Mouse (Mus musculus) left cerebral cortex, adult 9 months (tissue): ENCODE results near the gene Pgam1.
"Not testable (repeated sequence)": the region's sequence is repeated elsewhere in the genome, so short reads cannot be mapped to it uniquely, and the experiment has no call there.

Experiments
- DNase-seq, 2 experiments: peaks; one replicate each; pipeline ENCODE4 v3.0.0; 2022; ENCODE audit warnings: low spot score in 2 of 2

The Pgam1 gene

DNA sequence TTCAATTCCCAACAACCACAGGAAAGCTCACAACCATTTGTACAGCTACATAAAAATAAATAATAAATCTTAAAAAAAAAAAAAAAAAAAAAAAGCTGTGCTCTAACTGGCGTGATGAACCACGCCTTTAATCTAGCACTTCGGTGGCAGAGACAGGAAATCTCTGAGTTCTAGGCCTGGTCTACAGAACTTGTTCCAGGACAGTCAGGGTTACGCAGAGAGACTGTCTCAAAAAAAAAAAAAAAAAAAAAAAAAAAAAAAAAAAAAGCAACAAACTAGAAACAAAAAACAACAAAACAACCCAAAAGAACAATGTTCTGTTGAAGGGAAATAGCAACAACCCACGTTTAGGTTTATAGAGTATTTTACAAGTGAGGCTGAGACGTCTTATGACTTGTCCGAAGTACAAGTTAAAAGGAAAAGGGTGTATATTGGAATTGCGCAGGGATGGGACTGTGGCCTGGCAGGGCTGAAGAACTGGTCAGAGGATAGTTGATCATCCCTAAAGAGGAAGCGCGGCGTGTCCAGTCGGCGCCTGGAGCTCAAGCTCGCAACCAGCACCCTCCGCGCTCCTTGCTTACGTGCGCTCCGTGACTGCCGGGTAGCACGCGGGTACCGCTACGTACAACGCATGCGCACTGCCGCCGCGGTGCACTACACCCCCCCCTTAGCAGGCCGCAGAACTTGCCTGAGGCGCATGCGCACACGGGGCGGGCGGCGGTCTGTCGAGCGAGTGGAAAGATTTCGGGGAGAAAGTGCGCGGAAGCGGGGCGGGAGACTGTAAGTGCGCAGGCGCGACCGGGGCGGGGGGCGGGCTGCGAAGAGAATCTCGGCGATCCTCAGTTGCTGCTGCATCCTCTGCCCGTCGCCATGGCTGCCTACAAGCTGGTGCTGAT lies at the start of gene Pgam1:
Pgam1 (plus strand) TSS at position 746 of the 896 bp plus-strand sequence.
- DNase-seq, result peak; percentile 89 to 94

DNA sequence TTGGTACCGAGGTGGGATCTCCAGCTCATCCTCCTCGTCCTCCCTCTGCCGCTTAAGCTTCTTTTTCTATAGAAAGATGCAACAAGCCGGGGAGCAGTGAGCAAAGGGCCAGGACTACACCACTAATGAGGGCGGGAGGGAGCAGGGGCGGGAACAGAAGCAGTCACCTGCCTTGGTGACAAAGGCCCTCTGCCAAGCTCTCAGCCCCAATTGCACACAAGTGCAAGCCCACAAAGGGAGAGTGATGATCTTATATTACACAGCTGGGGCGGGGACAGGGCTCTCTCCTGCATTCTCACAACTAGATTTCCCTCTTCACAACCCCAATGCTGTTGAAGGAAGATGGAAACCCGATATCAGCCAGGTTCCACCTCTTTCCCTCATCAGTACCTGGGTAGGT lies 45.0 kb upstream of the Pgam1 start:
- DNase-seq, result no peak

DNA sequence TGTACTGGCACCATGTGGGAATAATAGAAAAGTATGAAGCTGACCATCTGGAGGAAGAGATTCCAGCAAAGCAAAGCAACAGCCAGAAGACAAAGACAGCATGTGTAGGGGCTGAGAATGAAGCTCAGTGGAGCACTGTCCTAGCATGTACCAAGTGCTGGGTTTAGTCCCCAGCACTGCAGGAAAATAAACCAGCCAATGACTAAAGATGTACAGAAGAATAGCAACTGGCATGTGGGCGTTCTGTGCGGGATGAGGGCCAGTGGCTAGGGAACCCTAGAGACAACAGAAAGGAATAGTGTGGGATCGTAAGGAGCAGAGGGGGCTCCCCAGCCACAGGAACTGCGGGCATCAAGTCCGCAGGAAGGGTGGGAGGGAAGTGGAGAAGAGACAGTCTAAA lies 42.4 kb upstream of the Pgam1 start:
- DNase-seq, result peak in 1 of 2 experiments; percentile 58

DNA sequence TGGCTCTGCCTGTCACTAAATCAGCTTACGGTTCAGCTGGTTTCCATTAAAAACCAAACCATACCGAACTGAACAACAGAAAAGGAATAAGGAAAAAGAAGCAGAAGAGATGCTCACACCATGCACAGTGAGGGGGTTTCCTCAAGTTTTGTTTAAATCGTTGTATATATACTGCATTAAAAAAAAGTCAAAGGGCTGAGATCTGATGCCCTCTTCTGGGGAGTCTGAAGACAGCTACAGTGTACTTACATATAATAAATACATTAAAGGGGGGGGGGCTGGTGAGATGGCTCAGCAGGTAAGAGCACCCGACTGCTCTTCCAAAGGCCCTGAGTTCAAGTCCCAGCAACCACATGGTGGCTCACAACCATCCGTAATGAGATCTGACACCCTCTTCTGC lies 41.8 kb upstream of the Pgam1 start:
- DNase-seq, result not testable (repeated sequence)

DNA sequence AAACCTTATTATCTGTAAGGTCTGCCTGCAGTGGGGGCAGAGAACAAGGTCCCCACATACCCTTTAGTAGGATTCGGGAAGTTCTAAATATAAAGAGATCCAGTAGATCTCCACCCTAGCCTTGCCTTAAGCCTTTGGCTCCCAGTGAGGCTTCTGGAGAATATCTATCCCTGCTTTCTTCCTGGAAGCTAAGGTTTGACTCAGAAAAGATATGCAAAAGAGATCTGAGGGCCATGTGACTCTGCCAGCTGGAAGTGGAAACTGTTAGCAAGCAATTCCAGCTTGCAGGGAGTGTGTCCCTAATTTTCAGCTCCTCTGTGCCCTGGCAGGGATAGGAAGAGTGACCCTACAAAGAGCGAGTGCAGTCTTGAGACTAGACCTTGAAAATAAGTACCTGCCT lies 39.4 kb upstream of the Pgam1 start:
- peak in 1 of 2 experiments; percentile 38 for DNase-seq

DNA sequence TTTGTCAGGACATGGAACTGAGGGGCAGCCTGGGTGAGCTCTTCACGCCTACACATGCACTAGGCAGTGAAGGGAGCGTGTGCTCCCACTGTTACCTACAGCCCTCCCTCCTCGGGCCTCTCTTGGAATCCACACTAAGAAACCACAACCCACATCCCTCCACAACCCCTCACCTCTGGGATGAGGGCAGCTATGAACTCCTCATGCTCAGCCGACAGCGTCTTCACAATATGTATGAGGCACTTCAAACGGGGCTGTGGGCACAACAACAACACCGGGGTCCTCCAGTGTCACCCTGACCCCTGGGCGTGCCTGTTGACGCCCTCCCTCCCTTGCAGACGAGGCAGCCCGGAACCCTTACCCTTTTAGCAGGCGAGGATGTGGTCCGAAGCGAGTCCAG lies 37.4 kb upstream of the Pgam1 start:
- DNase-seq, result no peak

DNA sequence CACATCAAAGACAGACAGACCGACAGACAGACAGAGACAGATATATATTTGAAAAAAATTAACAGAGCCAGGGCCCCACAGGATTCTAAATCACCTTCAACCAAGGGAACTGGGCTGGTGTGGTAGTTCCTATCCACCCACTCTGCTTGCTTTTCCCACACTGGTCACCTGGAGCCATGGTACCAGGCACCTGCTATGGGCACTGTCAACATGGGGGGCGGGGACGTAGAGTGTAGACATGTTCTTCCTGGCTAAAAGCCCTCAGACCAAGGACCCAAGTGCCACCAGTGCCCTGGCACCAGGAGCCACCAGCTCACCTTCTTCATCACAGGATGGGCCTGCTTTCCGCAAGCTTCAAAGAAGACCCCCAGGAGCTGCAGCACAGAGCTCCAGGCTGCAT lies 29.9 kb upstream of the Pgam1 start:
- no peak for DNase-seq

DNA sequence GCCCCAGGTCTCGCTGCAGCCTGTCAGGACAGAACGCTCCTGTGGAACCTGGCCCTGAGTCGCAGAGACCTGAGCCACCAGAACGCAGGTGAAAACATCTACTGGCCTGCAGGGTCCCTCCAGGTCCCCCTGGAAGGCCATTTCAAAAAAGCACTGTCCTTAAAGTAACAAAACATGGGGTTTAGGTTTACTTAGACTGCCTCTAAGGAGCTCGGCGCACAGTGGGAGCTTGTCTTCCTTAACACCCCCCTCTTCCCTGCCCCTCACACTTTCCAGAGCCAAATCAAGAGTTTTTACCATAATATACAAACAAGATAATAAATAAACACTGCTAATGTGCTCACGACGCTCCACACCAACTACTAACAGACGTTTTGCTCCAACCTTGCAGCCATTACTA lies 27.8 kb upstream of the Pgam1 start:
- no peak for DNase-seq

DNA sequence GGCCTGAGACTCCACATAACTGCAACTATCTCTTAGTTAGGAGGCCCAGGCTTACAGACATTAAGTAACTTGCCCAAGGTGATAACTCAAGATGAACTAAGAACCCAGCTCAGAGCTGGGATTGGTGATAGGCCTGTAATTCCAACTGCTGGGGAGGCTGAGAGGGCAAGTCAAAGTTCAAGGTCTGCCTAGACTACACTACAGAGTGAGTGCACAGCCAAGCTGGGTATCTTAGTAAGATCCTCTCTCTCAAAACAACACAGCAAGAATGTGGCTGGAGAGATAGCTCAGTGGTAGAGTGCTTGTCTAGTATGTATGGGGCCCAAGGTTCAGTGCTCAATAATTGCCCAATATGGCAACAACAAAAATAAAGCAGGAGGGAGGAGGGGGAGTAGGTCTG lies 23.5 kb upstream of the Pgam1 start:
- no peak for DNase-seq

DNA sequence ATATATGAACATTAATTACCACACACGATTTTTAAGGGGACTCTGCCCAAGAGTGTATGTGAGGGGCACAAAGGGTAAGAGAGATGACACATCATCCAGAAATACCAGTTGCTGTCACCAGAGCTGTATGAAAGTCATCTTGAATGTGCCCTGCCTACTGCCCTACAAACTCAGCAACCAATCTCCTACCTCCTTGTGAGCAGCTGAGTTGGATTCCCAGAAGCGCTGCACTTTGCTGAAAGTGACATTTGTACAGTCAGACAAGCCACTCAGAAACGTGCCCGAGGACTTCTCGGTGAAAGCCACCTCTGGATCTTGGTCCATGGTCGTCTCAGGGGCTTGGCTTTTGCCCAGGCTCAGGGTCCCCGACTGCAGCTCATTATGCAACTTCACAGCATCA lies 16.8 kb upstream of the Pgam1 start:
- no peak for DNase-seq

DNA sequence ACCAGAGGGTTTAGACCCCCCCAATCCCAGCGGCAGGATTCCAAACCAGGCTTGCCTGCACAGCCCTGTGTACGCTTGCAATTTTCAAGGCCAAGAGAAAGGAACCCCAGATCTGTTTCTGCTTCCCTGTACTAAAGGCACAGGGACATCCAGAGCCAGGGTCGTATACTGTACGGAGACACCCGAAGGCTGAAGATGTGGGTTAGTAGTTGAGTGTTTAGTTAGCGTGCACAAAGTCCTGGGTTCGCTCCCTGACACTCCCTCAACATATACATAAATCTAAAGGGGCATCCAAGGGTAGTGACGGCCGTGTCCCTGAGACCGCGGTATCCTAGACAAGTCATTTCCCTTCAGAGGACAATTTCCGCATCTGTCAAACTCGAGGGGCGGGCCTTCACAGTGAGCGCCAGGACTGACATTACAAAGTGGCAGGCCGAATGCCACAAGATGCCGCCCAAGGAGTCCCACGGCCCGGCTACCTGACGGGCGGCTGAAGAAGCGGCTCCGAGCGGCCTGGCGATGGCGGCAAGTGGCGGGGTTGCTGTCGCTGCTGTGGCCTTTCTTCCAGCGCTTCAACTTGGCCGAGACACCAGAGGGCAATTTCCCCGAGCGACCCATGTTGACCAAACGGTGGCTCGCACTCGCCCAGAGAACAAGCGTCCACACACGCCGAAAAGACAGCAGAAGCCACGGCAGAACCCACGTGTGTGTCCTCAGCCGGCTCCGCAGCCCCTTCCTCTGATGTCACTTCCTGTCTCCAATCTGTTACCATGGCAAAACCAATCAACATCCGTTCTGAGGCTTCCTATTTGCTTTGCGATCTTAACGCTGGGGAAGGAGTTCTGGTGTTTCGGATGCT lies 16.0 kb upstream of the Pgam1 start, which contains the start of gene Rrp12:
Rrp12 (minus strand) TSS at position 714 of the 859 bp plus-strand sequence.
- DNase-seq, result peak; percentile 84 to 88

DNA sequence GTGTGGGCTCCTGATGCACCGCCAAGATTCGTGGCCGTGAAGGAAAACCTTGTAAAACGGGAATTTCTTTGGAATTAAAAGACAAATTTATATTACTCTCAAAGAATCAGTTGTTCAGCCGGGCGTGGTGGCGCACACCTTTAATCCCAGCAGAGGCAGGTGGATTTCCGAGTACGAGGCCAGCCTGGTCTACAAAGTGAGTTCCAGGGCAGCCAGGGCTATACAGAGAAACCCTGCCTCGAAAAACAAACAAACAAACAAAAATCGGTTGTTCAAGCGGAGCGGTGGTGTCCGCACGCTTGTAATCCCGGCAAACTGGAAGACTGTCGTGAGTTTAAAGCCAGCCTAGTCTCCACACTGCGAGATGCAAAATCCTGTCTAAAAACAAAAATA lies 15.4 kb upstream of the Pgam1 start:
- no peak for DNase-seq

DNA sequence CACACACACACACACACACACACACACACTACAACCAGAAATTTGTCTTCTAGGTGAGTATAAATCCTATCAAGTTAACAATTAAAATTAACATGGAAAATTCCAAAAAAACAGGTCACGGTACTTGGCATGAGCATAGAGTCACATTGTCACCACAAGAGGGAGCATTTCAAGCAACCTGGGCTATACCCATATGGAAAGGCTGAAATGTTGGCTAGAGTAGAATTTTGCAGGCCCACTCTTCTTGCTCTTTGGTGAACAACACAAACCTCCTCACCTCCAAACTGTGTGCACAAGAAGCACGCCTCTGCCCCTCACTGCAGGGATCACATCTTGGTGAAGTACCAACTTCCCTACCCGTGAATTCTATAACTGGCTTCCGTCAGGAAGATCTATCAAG lies 12.9 kb upstream of the Pgam1 start:
- no peak for DNase-seq

DNA sequence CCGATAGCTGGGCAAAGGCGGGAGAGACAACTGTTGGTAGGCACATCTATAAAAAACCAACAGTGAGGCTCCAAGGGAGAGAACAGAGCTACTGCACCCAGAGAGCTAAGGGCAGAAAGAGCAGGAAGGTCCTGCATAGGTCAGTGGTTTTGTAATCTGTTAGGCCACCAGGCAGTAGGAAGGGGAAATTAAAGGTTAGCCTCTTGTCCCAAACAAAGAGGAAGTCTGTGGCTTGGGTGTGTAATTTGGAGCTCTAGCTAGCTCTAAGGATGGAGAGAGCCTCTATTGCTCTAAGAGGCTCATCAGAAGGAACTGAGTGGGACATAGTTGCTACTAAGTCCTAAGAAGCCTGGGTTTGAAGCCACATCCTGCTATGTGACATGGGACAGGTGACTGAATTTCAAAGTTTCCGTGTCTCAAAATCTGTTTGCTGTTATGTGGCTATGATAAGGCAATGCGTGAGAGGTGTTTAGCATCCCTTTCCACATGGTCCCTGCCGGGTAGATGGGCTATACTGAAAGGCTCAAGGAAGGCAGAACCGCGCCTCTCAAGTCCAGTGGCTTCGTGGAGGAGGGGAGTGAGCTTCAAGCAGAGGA lies 11.1 kb upstream of the Pgam1 start:
- DNase-seq, result no peak

DNA sequence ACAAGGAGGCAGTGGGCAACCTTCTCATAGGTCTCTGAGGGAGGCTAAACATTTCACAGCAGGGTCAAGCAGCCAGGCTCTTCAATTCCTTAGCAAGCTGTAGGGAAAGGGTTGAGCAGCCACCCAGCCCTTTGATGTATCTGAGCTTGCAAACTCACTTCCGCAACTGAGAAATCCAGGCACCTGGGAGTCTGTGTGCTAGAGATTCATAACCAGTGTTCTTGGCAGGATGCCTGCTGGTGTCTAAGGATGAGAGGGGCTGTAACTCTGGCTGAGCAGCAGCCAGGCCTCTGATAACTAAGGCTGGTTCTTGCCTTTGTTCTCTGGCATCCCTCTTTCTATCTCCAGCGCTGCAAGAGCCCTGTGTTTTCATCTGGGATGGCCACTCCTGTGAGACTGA lies 10.0 kb upstream of the Pgam1 start:
- no peak for DNase-seq

DNA sequence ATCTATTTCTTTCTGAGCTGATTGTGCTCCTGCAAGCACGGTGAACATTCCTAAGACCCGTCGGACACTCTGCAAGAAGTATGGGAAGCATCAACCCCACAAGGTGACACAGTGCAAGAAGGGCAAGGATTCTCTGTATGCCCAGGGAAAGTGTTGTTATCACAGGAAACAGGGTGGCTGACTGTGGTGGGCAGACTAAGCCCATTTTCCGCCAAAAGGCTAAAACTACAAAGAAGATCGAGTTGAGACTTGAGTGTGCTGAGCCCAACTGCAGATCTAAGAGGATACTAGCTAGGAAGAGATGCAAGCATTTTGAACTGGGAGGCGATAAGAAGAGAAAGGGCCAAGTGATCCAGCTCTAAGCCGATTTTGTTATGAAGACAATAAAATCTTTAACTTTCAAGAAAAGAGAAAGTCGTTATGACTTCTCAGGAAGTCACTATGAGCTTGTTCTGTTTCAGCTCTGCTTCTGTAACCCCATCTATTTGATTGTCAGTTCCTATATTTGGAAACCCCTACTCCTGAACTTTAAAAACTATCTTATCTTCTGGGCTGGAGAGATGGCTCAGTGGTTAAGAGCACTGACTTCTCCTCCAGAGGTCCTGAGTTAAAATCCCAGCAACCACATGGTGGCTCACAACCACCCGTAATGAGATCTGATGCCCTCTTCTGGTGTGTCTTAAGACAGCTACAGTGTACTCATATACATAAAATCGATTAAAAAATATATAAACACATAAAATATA lies 8.7 kb upstream of the Pgam1 start:
- DNase-seq, result no peak

DNA sequence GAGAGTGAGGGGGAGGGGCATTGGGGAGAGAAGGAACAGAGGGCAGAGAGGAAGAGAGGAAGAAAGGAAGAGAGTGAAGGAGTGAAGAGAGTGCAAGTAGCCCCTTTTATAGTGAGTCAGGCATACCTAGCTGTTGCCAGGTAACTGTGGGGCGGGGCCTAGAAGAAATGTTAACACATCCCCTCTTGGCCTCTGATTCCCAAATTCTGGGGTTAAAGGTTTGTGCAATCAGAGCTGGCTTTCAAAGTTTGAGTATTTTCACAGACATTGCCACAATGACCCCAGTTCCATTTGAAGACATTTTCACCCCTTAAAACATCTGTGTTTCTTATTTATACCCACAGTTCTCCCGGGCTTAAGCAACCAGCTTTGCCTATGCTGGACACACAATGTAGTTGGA lies 6.5 kb upstream of the Pgam1 start:
- no peak for DNase-seq

DNA sequence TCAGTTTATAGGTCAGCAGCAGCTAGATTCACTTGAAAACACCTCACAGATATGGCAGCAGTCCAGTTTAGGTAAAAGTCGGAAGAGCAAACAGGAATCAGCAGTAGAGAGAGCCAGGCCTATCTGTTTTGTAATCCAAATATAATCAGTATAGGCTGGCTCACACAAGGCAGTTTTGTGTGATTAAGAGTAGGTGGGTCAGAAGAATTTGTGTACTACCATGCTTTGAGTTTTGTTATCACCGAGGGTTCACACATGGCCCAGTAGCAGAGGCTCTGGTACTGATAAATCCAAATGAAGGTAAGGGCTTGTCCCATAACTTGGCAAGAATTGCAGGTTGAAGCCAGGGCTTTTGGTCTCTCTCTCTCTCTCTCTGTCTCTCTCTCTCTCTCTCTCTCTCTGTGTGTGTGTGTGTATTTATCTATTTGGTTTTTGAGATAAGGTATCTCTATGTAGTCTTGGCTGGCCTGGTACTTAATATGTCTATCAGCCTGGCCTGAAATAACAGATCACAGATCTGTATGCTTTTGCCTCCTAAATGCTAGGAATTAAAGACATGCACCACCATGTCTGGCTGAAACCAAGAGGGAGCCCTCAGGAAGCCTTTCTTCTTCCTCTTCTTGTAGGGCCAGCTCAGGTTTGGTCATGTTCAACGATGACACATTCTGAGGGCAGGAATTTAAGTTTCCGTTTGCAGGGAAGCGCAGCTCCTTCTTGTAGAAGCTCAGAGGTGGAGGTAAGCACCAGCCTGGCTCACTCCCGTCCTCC lies 5.2 kb upstream of the Pgam1 start:
- no peak for DNase-seq

DNA sequence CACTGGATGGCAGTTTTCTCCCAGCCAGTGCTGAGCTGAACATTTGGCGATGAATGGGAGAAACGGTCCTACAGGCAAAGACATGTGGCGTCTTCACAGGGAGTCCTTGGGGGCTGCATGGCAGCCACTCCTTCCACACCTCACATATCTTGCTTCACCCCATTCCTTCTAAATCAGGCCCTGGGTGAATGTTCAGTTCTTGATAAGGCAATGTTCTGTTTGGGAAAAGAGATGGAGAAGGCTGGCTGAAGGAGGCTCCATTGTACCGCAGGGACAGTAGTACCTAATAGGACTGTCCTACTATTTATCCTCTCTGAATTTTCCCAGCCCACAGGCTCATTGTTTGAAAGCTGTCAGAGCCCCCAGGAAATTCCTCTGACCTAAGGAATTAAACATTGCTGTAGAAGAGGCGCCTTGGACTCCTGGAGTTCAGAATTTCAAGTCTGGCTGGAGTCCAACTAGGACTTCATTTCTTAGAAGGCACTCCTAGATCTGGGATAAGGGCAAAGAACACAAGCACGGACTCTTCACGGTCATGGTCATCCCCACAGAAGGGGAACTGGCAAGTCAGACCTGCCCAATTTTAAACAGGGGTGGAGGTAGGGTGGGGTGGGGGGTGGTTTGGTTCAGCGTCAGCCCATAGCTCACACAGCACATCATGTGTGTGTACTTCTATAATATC lies 4.5 kb upstream of the Pgam1 start:
- DNase-seq, result no peak

DNA sequence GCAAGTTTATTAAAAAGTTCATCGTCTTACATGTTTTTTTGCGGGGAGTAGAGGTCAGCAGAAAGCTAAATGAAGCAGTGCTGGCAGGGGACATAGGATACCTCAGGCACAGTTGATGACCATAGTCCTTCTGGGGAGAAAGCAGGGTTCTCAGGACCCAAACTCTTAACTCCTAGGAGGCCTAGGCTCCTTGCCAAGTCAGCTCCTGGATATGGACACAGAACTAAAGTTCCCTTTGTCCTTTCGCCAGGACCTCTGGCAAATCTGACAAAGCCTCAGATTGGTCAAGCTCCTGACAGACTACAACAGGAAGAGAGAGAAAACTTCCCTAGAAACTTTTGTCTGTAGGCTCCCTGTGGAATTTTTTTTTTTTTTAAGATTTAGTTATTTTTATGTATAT lies 3.0 kb upstream of the Pgam1 start:
- no peak for DNase-seq
